Mouse (Mus musculus): ENCODE results near the gene Gna14.

- no peak for TF ChIP-seq CTCF (IDR thresholded peaks at IDR 0.05; ENCODE audit: low read depth)
- no peak for TF ChIP-seq EP300 (IDR thresholded peaks at IDR 0.05; ENCODE audit: low read depth)
These were observed 83.0 kb downstream of the Gna14 start for GRCm38 (mm10) chr19:16518569-16518968.

Data from liver, postnatal 0 days (tissue).